Mouse (Mus musculus): Measurements from ENCODE around the gene Fam210b.

Gene Fam210b

DNA sequence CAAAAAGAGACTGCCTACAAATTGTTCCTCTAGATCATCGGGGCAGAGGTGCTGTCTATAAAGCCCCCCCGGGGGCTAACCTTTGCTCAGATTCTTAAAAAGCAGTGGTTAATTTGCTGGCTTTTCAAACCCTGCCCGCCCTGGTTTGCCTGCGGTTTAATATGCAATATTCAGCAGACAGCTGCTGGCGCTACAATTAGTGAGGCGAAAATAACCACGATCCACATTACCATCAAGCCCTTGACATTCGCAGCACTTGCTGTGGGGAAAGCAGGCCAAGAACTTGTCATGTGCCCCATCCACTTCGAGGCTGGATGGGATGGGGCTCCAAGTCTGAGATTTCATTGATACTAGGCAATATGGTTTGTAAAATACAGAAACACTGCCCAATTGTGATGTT lies 7.9 kb downstream of the Fam210b start:
- no peak for DNase-seq

DNA sequence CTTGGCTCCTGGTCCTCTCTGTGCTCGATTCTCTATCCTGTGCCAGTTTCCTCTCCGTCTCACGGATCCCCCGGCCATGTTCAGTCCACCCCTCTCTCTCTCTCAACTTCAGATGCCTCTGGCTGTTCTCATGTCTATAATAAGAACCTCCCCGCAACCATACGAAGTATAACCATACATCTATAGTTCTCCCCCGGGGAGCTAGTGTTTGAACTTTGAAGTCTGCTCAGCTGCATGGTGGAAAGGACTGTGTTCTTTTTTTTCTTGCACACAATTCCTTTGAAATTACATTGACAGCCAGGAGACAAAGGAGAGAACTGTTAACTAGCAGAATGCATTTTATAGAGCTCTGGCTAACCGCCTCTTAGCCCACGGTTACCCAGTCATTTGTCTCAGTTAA lies 9.4 kb downstream of the Fam210b start:
- no peak for DNase-seq

DNA sequence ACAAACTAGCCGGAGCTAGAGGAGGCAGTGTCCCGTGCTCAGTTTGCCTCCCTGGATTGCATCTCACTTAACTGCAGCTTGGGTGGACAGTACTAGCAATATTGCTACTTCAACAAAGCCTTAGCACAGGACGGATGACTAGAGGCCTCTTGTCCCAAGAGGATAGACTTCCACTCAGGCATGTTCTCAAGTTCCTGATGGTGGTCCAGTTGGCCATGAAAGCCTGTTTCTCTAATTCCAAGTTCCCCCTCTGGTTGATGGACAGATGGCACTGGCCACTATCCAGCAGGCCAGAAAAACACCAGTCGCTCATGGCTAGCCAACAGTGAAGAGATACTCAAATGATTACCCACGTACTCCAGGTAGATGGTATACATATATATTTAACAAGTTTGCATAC lies 10.5 kb downstream of the Fam210b start:
- DNase-seq: no peak

DNA sequence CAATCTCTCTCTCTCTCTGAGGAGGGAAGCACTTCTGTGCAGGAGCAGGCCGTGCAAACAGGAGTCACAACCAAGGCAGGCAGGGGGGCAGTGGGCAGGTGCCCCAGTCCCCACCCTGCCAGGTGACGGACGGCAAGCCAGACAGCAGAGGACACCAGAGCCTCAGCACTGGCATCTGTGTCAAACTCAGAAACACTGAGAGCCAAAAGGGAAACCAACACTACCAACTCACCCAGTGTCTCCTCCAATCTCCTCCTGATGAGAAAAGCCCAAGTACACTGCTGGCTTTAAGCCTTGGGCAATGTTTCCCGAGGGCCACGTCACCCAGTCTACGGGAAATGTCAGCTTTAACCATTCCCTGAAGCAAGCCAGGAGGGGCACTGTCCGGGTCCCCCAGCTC lies 17.8 kb downstream of the Fam210b start:
- DNase-seq: no peak

DNA sequence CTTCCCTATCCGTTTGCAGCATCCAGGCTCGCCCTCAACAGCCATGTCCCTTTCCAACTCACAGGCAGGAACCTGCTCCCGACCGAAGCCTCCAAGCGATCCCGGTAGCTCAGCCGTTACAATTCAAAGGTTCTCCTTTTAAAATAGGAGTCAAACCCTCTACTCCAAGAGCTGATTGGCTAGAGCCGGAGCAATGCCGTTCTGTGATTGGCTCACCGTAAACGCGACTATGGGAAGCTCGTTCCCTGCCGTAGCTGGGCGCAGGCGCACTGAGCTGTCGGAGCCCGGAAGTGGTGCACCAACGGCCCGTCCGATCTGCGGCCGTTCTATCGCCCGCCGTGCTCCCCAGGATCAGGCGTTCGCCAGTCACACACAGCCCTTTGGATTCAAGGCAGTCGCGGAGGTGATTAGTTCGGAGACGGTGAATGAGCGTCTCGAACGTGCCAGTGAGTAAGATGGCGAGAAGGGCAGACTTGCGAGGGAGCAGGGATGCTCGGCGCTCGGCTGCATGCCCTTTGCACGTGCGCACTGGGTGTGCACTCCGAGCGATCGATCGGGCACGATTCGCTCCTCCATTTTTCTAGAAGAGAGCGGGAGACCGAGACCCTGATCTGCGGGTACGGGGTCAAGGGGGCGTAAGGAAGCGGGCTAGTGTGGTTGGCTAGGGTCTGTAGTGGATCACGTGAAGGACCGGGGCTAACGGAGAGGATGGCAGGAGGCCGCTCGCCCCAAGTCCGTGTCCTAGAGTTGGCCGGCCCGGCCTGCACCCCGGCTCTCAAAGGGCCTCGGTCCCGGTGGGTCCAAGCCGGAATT lies 25.3 kb downstream of the Fam210b start, which contains the start of the genes Aurka and Cstf1:
Gene Aurka, minus strand, starts transcription at position 125 of the 813 bp plus-strand sequence.
Gene Cstf1, plus strand, starts transcription at position 271 of the 813 bp plus-strand sequence.
- DNase-seq: peak; percentile 96

- no peak for DNase-seq
Observed at GRCm38 (mm10) chr2:172371258-172371657, 25.9 kb downstream of the Fam210b start.

GRCm38 (mm10) chr2:172376551-172376950 lies 31.2 kb downstream of the Fam210b start:
- DNase-seq: no peak

DNA sequence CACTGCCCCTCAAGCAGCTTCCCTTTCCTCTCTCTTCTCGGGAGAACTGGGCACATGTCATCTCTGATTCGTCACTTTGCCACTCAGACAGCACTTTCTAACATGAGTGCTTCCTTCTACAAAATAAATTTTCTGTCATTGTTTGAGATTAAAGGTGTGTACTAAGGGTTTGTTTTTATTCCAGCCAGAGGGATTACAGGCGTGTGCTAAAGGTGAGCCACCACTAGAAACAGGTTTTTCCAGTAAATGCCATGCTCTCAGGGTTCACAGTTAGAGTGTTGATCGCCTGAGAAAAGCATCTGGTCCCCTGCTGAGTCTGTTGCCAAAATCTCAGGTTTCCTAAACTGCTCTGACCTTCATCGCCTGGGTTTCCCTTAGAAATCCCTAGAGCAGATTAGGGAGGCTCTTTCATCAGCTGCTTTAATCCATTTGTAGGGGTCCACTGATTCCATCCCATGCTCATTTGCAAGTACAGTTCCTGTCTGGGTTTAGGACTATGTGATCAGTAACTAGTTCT lies 31.7 kb downstream of the Fam210b start:
- DNase-seq: no peak

DNA sequence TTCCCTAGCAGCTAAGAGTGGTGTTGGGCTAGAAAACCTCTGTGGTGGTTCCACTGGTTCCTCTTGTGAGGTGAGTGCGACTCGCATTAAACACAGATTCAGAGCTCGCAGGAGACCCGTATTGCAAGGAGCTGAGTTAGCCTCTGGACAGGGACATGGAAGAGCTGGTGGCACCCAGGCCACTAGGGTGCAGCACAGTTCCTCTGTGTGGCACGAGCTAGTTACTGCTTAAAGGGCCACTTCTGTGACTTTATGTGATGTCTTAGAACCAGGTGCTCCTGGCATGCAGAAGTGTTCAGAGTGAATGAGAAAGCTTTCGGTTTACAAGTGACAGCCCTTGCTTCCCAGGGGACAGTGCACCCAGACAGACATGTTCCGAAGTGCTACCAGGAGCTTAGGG lies 33.0 kb downstream of the Fam210b start:
- peak; percentile 62 for DNase-seq

DNA sequence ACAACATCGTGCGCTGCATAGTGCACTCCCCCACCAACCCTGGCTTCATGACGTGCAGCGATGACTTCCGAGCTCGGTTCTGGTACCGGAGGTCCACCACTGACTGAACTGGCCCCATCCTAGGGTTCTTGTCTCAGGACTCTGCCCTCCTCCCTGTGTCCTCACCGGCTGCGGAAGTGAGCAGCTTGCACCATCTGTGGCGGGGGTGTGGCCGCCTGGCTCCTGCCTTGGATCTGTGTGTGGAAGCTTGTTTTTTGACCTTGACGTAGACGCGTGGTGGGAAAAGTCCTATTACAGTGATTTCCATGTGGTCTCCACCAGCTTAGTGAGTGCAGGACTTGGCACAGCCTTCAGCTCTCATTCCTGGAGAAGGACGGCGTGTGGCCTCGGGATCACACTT lies 35.1 kb downstream of the Fam210b start:
- no peak for DNase-seq

DNA sequence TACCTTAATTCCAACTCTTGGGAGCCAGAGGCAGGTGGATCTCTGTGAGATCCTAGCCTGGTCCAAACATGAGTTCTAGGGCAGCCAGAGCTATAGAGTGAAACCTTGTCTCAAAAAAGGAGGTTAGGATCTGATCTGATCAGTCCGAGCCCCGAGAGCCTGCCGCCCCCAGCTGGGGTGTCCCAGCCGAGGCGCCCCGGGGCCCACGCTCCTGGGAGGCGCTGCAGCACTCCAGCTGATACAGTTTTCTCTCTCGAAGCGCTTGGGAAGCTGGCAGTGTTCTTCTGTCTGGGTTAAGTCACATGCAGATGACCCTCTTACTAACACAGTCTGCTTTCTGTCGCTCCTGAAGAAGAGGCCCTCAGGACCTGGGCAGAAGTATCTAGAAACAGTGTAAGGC lies 36.0 kb downstream of the Fam210b start:
- no peak for DNase-seq

DNA sequence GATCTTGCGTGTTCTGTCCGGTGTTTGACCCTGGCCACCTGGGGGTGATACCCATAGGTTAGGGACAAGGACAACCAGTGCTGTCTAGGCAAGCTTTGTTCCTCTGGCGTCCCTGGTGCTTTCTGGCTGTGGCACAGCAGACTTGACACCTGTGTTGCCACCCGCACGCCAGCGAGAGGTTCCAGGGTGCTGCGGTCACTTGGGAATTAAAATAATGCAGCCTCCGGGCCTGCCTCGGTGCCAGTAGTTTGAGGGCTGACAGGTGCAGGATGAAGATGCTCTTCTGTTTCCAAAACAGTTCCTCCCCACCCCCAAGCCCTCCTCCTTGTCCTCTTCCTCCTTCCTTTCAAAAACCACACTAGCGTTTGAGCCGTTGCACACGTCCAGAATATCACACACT lies 36.5 kb downstream of the Fam210b start:
- DNase-seq: no peak

DNA sequence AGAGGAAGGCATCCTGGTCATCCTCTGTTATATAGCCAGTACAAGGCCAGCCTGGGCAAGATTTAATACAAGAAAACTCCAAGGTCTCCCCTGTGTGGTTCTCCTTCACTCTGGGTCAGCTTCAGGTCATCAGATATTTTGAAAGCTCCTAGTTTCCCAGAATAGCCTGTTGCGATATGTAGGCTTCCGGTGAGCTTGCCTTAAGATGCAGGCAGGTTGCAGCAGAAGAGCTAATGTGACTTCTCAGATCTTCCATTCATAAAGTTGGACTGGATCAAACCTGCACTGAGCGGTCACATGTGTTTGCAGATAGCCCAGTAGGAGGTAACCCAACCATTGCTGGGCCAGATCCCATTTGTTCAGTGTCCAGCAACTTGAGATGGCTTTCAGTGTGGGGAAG lies 39.4 kb downstream of the Fam210b start:
- no peak for DNase-seq

DNA sequence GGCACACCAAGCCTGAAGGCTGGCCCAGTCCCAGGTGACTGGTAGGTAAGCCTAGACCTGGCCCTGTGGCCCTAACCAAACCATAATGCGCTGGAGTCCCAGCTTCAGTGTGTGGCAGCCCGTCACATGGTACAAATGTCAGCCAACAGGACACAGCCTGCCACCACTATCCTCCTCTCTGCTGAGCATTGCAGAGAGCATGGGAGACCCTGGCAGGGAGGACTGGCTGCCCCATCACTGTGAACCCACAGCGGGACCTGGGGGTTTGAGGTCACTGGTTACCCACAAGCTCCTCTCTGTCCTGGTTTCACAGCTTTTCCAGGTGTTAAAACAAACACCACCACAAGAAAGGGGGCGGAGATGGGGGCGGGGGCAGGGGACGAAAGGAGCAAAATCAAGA lies 45.0 kb downstream of the Fam210b start:
- no peak for DNase-seq

DNA sequence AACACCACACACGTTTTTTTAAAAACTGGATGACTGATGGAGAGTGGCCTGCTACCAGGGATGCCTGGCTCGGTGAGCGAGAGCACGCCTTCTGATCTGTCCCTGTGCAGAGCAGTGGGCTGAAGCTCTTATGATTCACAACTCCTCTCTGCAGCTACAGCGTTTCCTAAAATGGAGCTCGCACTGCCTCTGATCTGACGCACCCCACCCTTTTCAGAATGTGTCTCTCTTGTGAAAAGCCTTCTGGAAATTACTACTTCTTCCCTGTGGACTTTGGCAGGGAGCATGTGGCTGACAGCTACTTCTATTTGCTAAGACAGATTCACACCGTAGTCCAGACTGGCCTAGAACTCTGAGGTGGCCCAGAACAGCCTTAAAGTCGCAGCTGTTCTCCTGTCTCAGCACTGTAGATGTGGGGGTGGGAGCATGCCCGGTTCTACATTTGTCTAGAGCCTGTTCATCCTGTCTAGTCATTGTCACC lies 46.7 kb downstream of the Fam210b start:
- DNase-seq: no peak

DNA sequence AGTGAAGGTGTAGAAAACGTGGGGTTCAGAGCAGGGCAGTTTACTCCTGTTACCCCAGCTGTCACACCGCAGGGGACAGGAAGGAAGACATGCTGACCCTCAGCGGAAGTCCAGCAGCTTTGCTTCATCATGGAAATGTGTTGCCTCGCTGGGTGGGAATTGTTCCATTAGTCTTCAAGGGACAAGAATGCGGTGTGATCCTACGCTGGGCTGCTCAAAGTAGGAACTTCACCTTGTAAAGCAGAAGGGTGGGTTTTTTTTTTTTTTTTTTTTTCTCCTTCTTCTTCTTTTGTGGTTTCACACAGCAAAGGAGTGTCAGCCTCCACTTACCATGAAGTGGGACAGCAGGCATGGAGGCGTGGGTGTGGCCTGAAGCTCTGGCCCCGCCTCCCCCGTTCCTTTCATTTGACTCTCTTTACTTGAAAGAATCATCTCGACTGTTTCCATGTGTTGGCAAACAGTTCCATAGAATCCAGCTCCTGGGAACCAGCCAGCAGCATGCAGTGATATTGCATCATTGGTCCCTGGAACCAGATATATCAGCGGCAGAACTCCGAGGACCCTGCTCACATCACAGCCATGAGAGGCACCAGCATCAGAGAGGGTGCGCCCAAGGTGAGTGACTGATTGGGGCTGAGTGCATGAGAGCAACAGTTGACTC lies 48.2 kb downstream of the Fam210b start, which contains the start of gene Cass4:
Gene Cass4, plus strand, starts transcription at position 404 of the 661 bp plus-strand sequence.
- peak; percentile 68 for DNase-seq

DNA sequence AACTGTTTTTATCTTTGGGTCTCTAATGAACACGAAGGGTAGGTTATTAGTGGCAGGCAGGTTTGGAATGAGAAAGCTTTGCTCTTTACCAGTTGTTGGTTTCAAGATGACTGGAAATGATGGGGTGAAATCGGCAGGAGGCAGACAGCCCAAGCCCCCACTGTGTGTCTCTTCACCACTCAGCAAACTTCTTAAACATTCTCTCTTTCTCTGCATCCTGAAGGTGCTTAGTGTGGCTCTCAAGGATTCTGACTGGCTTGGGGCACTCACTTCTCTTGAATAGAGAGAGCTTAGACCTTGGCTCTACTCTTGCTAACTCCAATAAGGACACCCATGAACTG lies 48.7 kb downstream of the Fam210b start:
- no peak for DNase-seq

DNA sequence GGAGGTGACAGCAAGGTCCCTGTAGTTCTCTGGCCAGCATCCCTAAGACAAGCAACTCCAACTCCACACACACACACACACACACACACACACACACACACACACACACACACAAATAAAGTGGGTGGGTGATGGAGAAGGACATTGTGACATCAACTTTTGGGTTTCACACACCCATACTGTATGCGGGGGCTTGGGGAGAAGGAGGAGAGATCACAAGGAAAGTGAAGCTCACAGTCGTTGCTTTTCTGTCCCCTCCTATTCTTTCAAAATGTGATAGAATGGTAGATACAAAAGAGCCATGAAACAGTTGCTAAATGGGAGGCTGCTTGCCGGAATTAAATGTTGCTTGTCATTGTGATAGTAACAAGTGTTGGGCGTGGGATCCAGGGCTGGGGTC lies 49.3 kb downstream of the Fam210b start:
- no peak for DNase-seq

- DNase-seq: peak; percentile 37
Observed at GRCm38 (mm10) chr2:172395961-172396360, 50.6 kb downstream of the Fam210b start.

DNA sequence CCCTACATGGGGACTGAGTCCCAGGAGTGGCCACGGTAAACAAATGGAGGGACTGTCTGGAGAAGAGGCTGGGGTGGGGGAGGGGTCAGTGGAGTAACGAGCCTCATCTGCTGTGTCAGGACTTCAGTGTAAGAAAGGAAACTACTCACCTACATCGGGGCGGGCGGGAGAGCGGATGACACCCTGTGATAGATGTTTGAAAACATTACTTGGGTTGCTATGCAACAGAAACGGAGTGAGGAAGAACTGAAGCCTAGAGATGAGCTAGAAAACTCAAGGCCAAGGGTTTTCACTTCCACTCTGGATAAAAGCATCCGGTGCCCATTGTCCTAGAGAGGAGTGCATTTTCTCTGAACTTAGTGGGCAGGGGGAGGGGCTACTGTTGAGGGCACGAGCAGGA lies 54.5 kb downstream of the Fam210b start:
- no peak for DNase-seq

DNA sequence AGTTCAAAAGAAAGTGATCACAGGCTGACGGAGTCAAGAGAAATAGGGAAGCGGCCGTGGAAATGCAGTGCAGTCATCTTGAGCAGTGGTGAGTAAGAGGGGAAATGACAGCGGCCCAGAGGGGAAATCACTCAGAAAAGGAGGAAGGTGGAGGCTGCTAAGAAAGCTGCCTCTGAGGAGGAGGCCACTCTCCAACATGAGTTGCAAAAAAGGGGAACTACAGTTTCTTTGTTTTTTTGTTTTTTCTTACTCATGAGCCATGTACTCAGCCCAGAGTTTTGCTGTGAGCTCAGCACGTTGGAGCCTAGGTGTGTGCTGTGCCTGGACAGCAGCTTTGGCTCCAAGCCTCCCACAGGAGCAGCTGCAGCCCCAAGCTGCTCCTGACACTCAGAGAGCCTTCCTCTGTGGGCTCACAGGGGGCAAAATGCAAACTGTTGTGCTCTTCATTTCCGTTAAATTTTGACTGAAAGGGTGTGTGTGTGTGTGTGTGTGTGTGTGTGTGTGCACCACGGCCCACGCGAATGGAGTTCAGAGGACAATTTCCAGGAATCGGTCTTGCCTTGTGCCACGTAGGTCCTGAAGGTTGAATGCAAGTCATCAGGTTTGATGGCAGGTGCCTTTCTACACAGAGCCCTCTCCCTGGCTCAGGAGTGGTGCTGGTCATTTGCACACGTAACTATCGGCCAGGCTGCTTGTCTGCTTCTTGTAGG lies 55.9 kb downstream of the Fam210b start:
- peak; percentile 25 for DNase-seq

DNA sequence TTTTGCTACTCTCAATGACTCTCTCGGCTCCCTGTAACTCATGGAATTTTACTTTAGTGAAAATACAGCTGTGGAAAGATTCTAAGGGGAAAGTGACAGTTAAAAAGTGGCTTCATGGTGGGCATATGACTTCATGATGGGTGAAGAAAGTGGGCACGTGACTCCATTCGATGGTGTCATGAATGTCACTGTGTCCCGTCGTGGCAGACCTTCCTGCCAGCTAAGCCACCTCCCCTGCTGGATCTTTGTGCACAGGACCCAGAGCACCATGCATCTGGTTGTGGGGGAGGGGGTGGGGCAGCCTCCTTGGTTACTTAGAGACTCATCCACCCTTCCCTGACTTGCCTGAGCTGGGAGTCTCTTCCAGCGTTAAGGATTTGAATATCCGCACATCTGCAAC lies 58.9 kb downstream of the Fam210b start:
- DNase-seq: no peak

DNA sequence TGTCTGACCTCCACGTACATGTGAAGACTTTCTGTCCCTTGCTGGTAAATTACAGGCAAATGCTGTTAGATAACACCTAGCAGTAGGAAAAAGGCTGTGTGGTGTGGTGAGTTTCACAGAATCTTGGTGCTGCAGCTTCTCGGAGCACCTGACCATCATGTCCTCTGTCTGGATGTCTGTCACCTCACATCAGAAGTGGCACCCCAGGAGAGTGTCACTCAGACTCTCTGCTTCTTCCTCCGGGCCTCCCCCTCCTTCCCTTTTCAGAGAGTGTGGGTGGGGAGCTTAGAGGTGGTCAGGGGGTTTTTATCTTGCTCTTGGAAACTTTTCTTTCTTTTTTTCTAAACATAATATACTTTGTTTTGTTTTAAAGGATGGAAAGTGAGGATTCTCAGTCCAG lies 59.6 kb downstream of the Fam210b start:
- DNase-seq: no peak
